Mouse (Mus musculus): Measurements from ENCODE around the gene A730015C16Rik. TPM values are rescaled to one million over a fixed set of nuclear protein-coding genes. Genes with fewer than 3 reads are reported as not detected.

The A730015C16Rik gene
- total and polyA plus RNA-seq, 2 experiments from 2014 or later: 0.98 TPM; not detected in 1

DNA sequence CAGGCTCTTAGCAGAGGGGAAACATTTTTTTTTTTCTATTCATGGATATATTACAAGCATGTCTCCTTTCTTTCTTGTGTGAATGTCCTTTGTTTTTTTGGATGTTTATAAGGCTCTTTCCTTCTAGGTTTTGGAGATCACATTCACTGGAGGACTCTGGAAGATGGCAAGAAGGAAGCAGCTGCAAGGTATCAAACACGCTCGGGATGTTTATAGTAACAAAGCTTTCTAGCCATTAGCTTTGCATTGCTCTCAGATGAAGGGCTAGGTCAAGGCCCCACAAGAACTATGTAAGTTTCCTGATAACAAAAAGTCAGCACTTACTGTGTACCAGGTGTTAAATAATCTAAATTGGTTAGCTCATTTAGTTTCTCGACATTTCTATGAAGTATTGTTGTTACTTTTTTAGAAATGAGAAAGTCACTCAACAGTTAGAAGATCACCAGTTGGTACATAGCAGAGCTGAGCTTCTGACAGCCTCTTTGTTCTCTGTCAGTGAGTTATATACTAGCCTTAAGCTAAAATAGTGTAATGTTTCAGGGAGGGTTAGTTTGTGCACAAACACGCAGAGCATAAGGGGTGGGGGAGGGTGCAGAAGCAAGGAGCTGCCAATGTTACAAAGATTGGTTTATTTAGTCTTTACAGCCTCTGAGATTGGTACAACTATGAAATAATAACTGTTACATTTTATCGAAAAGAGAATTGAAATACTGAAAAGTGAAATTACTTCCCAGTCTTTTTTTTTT is 2.4 kb downstream of the A730015C16Rik start:
- ATAC-seq (ENCODE audit: insufficient read depth, low read depth): no peak
- Histone ChIP-seq H3K9me3 (replicated peaks; ENCODE audit: control insufficient read depth, low read length) (no peaks in the 10 kb centered on the region), H3K4me2 (ENCODE audit: low read depth, low read length) (no peak overlapping the region), H3K36me3 (replicated peaks; ENCODE audit: control insufficient read depth, insufficient read depth, low read length) (peaks cover 5% of the 10 kb centered on the region; the same call in 1 of the 2 replicates), H3K27ac (ENCODE audit: low read depth) (no peak overlapping the region), H3K4me3 (ENCODE audit: low read depth, low read length) (no peak overlapping the region), H3K9ac (replicated peaks; ENCODE audit: low read depth, low read length) (no peak overlapping the region), H3K27me3 (ENCODE audit: control insufficient read depth, insufficient read depth, low read length) (no peaks in the 10 kb centered on the region), H3K4me1 (ENCODE audit: control insufficient read depth, insufficient read depth) (peaks cover 19% of the 10 kb centered on the region)
- DNase-seq (ENCODE audit: low spot score): no peak
- no peak for TF ChIP-seq EP300 (IDR thresholded peaks at IDR 0.05; ENCODE audit: low read depth)
- no peak for TF ChIP-seq CTCF (IDR thresholded peaks at IDR 0.05; ENCODE audit: low read depth)
- WGBS: 72% methylated on average over 5 of the region's 5 CpGs

DNA sequence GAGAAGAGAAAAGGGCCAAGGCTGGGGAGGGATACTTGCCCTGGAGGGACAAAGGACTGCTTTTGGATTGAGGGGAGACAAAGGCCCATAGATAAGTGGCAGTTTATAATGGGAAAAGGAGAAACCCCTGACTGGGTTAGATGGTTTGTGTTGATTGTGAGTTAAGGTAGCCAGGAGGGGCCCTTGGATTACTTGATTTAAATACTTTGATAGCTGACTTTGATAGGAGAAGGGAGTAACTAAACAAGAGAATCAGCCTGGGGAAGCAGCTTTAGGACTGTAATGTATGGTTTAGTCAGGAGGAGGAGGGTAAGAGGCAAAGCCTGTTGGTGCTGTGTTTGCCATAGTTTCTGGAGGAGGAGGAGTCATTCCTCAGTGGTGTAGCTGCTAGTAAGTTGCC is 5.1 kb downstream of the A730015C16Rik start:
- no peak overlapping the region for H3K4me2 ChIP-seq (ENCODE audit: low read depth, low read length)
- H3K9ac ChIP-seq (replicated peaks; ENCODE audit: low read depth, low read length): no peak overlapping the region
- peaks cover 13% of the 10 kb centered on the region for H3K4me1 ChIP-seq (ENCODE audit: control insufficient read depth, insufficient read depth)
- H3K4me3 ChIP-seq (ENCODE audit: low read depth, low read length): no peak overlapping the region
- H3K27me3 ChIP-seq (ENCODE audit: control insufficient read depth, insufficient read depth, low read length): no peaks in the 10 kb centered on the region
- no peaks in the 10 kb centered on the region for H3K9me3 ChIP-seq (replicated peaks; ENCODE audit: control insufficient read depth, low read length)
- no peak overlapping the region for H3K27ac ChIP-seq (ENCODE audit: low read depth)
- ATAC-seq (ENCODE audit: insufficient read depth, low read depth) (no peak), DNase-seq (ENCODE audit: low spot score) (no peak)
- H3K36me3 ChIP-seq (replicated peaks; ENCODE audit: control insufficient read depth, insufficient read depth, low read length): no peaks in the 10 kb centered on the region
- TF ChIP-seq EP300 (IDR thresholded peaks at IDR 0.05; ENCODE audit: low read depth) (no peak), CTCF (IDR thresholded peaks at IDR 0.05; ENCODE audit: low read depth) (no peak)

DNA sequence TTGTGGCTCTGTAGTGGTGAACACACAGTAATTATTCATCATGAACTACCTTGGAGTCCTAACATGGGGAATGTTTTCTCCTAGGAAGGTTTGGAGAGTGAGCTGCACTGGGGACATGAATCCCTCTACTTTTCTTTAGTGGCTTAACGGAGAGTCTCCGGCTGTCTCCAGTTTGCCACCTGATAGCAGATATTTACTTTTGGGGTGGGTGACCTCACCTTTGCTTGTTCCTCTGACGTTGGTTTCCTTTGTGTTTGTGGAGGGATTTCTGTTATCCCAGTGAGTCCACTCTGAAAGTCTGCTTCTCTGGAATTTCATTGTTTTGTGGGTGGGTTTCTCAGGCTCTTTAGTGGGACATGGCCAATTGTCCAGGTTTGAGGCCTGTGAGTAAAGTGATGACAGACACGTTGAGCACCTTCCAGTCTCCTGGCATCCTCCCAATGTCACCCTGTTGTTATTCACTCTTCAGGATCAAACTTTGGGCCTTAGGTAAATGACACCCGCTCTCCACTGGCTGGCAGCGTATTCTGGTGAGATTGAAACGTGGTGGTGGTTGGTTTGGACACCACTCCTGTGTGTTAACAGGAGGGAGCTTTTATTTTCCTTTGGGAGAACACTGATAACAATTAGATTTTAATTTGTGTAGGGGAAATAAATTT is 6.4 kb downstream of the A730015C16Rik start:
- H3K27me3 ChIP-seq (ENCODE audit: control insufficient read depth, insufficient read depth, low read length): no peaks in the 10 kb centered on the region
- H3K4me3 ChIP-seq (ENCODE audit: low read depth, low read length): no peak overlapping the region
- H3K9ac ChIP-seq (replicated peaks; ENCODE audit: low read depth, low read length): no peak overlapping the region
- H3K9me3 ChIP-seq (replicated peaks; ENCODE audit: control insufficient read depth, low read length): no peaks in the 10 kb centered on the region
- H3K4me1 ChIP-seq (ENCODE audit: control insufficient read depth, insufficient read depth): peaks cover 20% of the 10 kb centered on the region
- H3K36me3 ChIP-seq (replicated peaks; ENCODE audit: control insufficient read depth, insufficient read depth, low read length): no peaks in the 10 kb centered on the region
- ATAC-seq (ENCODE audit: insufficient read depth, low read depth) (no peak), DNase-seq (ENCODE audit: low spot score) (no peak)
- TF ChIP-seq EP300 (IDR thresholded peaks at IDR 0.05; ENCODE audit: low read depth): no peak
- TF ChIP-seq CTCF (IDR thresholded peaks at IDR 0.05; ENCODE audit: low read depth): no peak
- H3K27ac ChIP-seq (ENCODE audit: low read depth): 0 out of 2 replicates have a peak overlapping the region, but pooled peaks have one; percentile 12
- 51% methylated on average over 7 of the region's 7 CpGs for WGBS
- no peak overlapping the region for H3K4me2 ChIP-seq (ENCODE audit: low read depth, low read length)

DNA sequence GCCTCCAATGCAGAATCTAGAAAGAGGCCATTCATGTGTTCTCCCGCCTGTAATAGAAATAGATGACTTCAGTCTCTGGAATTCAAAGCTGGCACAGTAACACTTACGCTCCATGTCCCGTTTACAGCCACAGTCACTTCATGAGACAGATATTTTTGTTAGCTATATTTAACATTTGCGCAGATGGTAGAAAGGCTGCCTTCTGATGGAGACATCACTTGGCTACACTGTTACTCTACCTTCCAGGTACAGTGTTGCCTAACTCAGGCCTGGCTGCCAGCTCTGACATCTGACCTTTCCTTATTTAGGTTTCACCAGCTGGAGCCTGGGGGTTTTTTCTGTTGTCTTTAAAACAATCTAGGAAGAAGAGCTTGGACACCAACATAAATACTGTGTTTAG is 10.4 kb downstream of the A730015C16Rik start:
- H3K4me2 ChIP-seq (ENCODE audit: low read depth, low read length): peak overlapping the region; percentile 40
- peak; percentile 87 for DNase-seq (ENCODE audit: low spot score)
- no peak overlapping the region for H3K4me3 ChIP-seq (ENCODE audit: low read depth, low read length)
- TF ChIP-seq EP300 (IDR thresholded peaks at IDR 0.05; ENCODE audit: low read depth) (no peak), CTCF (IDR thresholded peaks at IDR 0.05; ENCODE audit: low read depth) (no peak)
- H3K27me3 ChIP-seq (ENCODE audit: control insufficient read depth, insufficient read depth, low read length): no peaks in the 10 kb centered on the region
- peak; percentile 3; the same call in 1 of the 2 replicates for ATAC-seq (ENCODE audit: insufficient read depth, low read depth)
- H3K36me3 ChIP-seq (replicated peaks; ENCODE audit: control insufficient read depth, insufficient read depth, low read length): no peaks in the 10 kb centered on the region
- peak overlapping the region; percentile 90 for H3K27ac ChIP-seq (ENCODE audit: low read depth)
- H3K9me3 ChIP-seq (replicated peaks; ENCODE audit: control insufficient read depth, low read length): no peaks in the 10 kb centered on the region
- 24% methylated on average over 4 of the region's 4 CpGs for WGBS
- no peak overlapping the region for H3K9ac ChIP-seq (replicated peaks; ENCODE audit: low read depth, low read length)
- H3K4me1 ChIP-seq (ENCODE audit: control insufficient read depth, insufficient read depth): peaks cover 29% of the 10 kb centered on the region

DNA sequence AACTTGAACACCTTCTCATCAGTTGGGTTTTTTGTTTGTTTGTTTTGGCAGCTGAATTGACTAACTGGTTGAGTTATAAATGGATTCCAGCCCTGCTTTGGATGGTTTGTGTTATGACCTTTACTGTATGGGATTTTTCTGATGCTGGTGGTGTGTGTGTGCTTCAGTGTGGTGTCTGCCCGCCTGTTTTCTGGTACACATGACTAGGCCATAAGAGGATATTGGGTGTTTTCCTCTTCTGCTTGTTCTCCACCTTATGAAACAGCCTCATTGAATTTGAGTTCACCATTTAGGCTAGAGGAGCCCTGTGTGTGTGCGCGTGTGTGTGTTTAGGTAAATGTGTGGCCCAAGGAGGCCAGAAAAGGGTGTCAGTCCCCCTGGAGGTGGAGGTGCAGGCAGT is 12.9 kb downstream of the A730015C16Rik start:
- ATAC-seq (ENCODE audit: insufficient read depth, low read depth) (no peak), DNase-seq (ENCODE audit: low spot score) (peak; percentile 8)
- Histone ChIP-seq H3K4me3 (ENCODE audit: low read depth, low read length) (peak overlapping the region; percentile 84), H3K36me3 (replicated peaks; ENCODE audit: control insufficient read depth, insufficient read depth, low read length) (no peaks in the 10 kb centered on the region), H3K27ac (ENCODE audit: low read depth) (peak overlapping the region; percentile 99), H3K9ac (replicated peaks; ENCODE audit: low read depth, low read length) (peak overlapping the region; percentile 96), H3K4me1 (ENCODE audit: control insufficient read depth, insufficient read depth) (peaks cover 43% of the 10 kb centered on the region), H3K4me2 (ENCODE audit: low read depth, low read length) (peak overlapping the region; percentile 84), H3K9me3 (replicated peaks; ENCODE audit: control insufficient read depth, low read length) (no peaks in the 10 kb centered on the region), H3K27me3 (ENCODE audit: control insufficient read depth, insufficient read depth, low read length) (no peaks in the 10 kb centered on the region)
- TF ChIP-seq CTCF (IDR thresholded peaks at IDR 0.05; ENCODE audit: low read depth) (no peak), EP300 (IDR thresholded peaks at IDR 0.05; ENCODE audit: low read depth) (no peak)
- 42% methylated on average over 3 of the region's 3 CpGs for WGBS
